Mouse (Mus musculus) limb, embryonic 15.5 days (tissue): ENCODE data around the gene Nab2. TPM values are rescaled to one million over a fixed set of nuclear protein-coding genes. Genes with fewer than 3 reads are reported as not detected.
A peak's percentile ranks its signal among the peaks of the same experiment; 100 is the strongest.

Experiments
- ATAC-seq: fragments of 200-750 bp; cut with Nextera tagmentation; 2 replicates; pipeline ENCODE4 v1.8.0; 2017; ENCODE audit warnings: low read depth, moderate TSS enrichment; ENCODE audit not compliant: insufficient number of reproducible peaks, low FRiP score, low TSS enrichment
- H3K27ac ChIP-seq: fragments of 300-500 bp; sonication (generic); 2 replicates; pipeline ENCODE4 v1.5.1; 2015; ENCODE audit warnings: moderate library complexity, mild to moderate bottlenecking, inconsistent platforms
- H3K27me3 ChIP-seq: fragments of 300-500 bp; sonication (generic); 2 replicates; pipeline ENCODE4 v1.6.1; 2015; ENCODE audit warnings: inconsistent platforms
- H3K36me3 ChIP-seq: fragments of 300-500 bp; sonication (generic); 2 replicates; pipeline ENCODE4 v1.6.1; 2015; ENCODE audit warnings: inconsistent platforms
- H3K4me1 ChIP-seq: fragments of 300-500 bp; sonication (generic); 2 replicates; pipeline ENCODE4 v1.6.1; 2015; ENCODE audit warnings: inconsistent platforms
- H3K4me2 ChIP-seq: fragments of 300-500 bp; sonication (generic); 2 replicates; pipeline ENCODE4 v1.6.1; 2015; ENCODE audit warnings: mild to moderate bottlenecking, inconsistent platforms
- H3K4me3 ChIP-seq: fragments of 300-500 bp; sonication (generic); 2 replicates; pipeline ENCODE4 v1.5.1; 2015; ENCODE audit warnings: mild to moderate bottlenecking, inconsistent platforms
- H3K9ac ChIP-seq: fragments of 300-500 bp; sonication (generic); 2 replicates; pipeline ENCODE4 v1.6.1; 2015; ENCODE audit warnings: inconsistent platforms
- H3K9me3 ChIP-seq: fragments of 300-500 bp; sonication (generic); 2 replicates; pipeline ENCODE4 v1.6.1; 2016; ENCODE audit warnings: inconsistent platforms
- WGBS: fragments of 180-500 bp; shearing (Covaris S2); methylation state at CpG from one replicate; pipeline ENCODE4 v1.1.7; 2015; 5-methylcytosine and 5-hydroxymethylcytosine counted together
- polyA plus RNA-seq: library from polyadenylated mRNA; unstranded; fragments of >200 nt; fragmentation: Nextera tagmentation; extraction: Ambion mirVana; gene quantifications from 2 replicates; pipeline ENCODE4 v1.2.1, GENCODE M21; 2015

Nab2 gene
- polyA plus RNA-seq, result 23.7 and 24.4 TPM in 2 replicates

DNA sequence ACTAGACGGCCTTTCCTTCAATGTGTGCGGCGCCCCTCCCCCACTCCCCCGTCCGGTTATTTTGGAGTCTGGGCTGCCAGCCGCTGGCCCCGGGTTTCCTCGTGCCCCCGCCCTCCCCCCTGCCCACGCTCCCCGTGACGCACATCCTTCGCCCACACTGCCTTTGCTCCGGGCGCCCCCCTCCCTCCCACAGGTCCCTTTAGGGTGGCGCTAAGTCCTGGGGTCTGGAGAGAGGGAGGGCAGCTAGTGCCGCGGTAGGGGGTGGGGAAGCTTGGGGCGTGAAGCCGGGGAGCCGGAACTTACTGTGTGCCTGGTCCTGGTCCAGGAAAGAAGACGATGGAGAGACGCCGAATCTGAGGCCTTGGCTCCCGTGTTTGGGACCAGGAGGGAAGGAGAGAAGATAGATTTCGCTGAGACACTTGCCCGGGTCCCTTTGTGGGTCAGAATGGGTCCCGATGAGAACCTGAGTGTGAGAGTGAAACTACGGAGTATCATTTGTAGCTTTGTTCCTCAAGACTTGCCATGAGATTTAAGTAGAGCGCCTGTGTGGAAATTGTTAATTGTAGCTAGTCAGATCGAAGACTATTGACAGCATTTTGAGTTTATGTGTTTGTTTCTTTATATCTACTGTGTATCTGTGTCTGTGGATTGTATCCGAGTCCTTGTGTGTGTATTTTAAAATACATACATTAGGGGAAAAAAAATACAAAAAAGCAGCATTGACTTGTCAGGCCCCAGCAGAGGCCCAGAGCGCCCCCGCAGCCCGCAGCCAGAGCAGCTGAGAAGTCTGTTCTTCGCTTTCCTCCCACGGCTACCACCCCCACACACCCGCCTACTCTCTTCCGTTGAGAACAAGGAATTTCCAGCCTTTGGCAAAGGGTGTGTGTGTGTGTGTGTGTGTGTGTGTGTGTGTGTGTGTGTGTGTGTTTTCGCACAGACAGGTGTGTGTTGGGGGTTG lies at the start of gene Nab2:
TSS of gene Nab2 (minus strand) at position 476 of the 958 bp plus-strand sequence.
- peak within 1 kb of the TSS; percentile 99 for H3K27ac ChIP-seq
- ATAC-seq, result peak; percentile 58
- H3K4me3 ChIP-seq, result peak within 1 kb of the TSS; percentile 74
- peaks cover 13% of the 10 kb centered on the region for H3K36me3 ChIP-seq
- H3K9me3 ChIP-seq, result no peaks in the 10 kb centered on the region
- H3K9ac ChIP-seq, result peak within 1 kb of the TSS; percentile 79; the same call in 1 of the 2 replicates
- peak within 1 kb of the TSS; percentile 72 for H3K4me2 ChIP-seq
- H3K27me3 ChIP-seq, result no peaks in the 10 kb centered on the region
- under 1% methylated on average over 35 of the region's 40 CpGs for WGBS
- H3K4me1 ChIP-seq, result peaks cover 54% of the 10 kb centered on the region

GRCm38 (mm10) chr10:127712736-127713135 lies 44.4 kb upstream of the Nab2 start:
- no peak for ATAC-seq
- Histone ChIP-seq H3K4me1 (0 out of 2 replicates have a peak, but pooled peaks cover 4% of the 10 kb centered on the region), H3K4me2 (no peak overlapping the region), H3K9ac (no peak overlapping the region), H3K27ac (no peak overlapping the region), H3K4me3 (no peak overlapping the region), H3K9me3 (no peaks in the 10 kb centered on the region), H3K27me3 (no peaks in the 10 kb centered on the region), H3K36me3 (no peaks in the 10 kb centered on the region; the same call in 1 of the 2 replicates)
- 49% methylated on average over 6 of the region's 6 CpGs for WGBS

- no peak overlapping the region for H3K27ac ChIP-seq
- H3K27me3 ChIP-seq, result no peaks in the 10 kb centered on the region
- no peaks in the 10 kb centered on the region for H3K9me3 ChIP-seq
- ATAC-seq, result no peak
- H3K36me3 ChIP-seq, result no peaks in the 10 kb centered on the region; the same call in 1 of the 2 replicates
- H3K4me1 ChIP-seq, result 0 out of 2 replicates have a peak, but pooled peaks cover 3% of the 10 kb centered on the region
- WGBS, result 70% methylated on average over 13 of the region's 13 CpGs
- no peak overlapping the region for H3K9ac ChIP-seq
- H3K4me2 ChIP-seq, result no peak overlapping the region
- H3K4me3 ChIP-seq, result no peak overlapping the region
These were observed 42.0 kb upstream of the Nab2 start for GRCm38 (mm10) chr10:127710331-127710730.

DNA sequence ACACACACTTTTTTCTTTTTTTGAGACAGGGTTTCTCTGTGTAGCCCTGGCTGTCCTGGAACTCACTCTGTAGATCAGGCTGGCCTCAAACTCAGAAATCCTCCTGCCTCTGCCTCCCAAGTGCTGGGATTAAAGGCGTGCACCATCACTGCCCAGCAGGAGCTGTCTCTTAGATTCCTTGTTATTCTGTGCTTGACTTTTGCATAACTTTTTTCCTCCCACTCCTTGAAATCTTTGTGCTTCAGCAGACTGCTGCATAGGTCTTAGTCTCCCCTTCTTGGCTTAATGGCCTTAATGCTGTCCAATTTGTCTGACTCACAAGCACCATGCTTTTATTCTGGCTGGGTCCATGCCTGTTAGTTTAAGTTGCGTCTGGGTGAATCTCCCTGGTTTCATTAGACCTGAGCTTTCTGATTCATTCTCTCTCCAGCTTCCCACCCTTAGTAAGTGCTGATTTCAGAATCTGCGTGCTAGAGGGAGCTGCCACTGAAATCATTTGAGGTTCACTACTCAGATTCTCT lies 40.5 kb upstream of the Nab2 start:
- H3K36me3 ChIP-seq, result no peaks in the 10 kb centered on the region
- no peak for ATAC-seq

DNA sequence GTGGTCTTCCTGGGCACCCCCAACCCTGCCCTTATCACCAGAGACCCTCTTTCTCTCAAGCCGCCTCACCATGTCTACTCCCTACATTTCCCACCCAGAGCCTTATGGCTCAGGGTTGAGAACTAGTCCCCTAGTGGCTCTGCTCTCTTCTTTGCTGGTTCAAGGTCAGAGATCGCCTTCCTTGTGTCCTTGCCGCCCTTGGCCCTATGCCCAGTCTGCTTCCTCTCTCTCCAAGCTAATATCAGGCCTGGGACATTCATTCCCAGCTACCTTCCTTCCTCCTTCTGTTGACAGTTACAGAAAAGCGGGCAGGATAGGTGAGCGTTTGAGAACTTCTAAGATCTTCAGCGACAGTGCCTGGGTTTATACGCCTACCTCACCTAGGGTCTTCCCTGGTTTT lies 39.4 kb upstream of the Nab2 start:
- no peak overlapping the region for H3K9ac ChIP-seq
- no peak for ATAC-seq
- H3K4me1 ChIP-seq, result 0 out of 2 replicates have a peak, but pooled peaks cover 3% of the 10 kb centered on the region
- WGBS, result 86% methylated on average over 7 of the region's 7 CpGs
- no peaks in the 10 kb centered on the region for H3K27me3 ChIP-seq
- H3K9me3 ChIP-seq, result no peaks in the 10 kb centered on the region
- H3K4me3 ChIP-seq, result no peak overlapping the region
- H3K27ac ChIP-seq, result no peak overlapping the region
- H3K4me2 ChIP-seq, result no peak overlapping the region
- H3K36me3 ChIP-seq, result no peaks in the 10 kb centered on the region

More for the DNA sequence above, 40.5 kb upstream of the Nab2 start:
- 78% methylated on average over 3 of the region's 3 CpGs for WGBS
- no peaks in the 10 kb centered on the region for H3K27me3 ChIP-seq
- H3K9me3 ChIP-seq, result no peaks in the 10 kb centered on the region
- no peak overlapping the region for H3K4me2 ChIP-seq
- 0 out of 2 replicates have a peak, but pooled peaks cover 3% of the 10 kb centered on the region for H3K4me1 ChIP-seq
- H3K27ac ChIP-seq, result no peak overlapping the region
- H3K9ac ChIP-seq, result no peak overlapping the region
- H3K4me3 ChIP-seq, result no peak overlapping the region

- Histone ChIP-seq H3K36me3 (no peaks in the 10 kb centered on the region), H3K4me2 (no peak overlapping the region), H3K4me1 (no peaks in the 10 kb centered on the region), H3K4me3 (no peak overlapping the region), H3K27ac (no peak overlapping the region), H3K9me3 (no peaks in the 10 kb centered on the region), H3K27me3 (no peaks in the 10 kb centered on the region), H3K9ac (no peak overlapping the region)
- ATAC-seq, result no peak
- WGBS, result 94% methylated on average over 4 of the region's 4 CpGs
These were observed 37.4 kb upstream of the Nab2 start for GRCm38 (mm10) chr10:127705783-127706182.

DNA sequence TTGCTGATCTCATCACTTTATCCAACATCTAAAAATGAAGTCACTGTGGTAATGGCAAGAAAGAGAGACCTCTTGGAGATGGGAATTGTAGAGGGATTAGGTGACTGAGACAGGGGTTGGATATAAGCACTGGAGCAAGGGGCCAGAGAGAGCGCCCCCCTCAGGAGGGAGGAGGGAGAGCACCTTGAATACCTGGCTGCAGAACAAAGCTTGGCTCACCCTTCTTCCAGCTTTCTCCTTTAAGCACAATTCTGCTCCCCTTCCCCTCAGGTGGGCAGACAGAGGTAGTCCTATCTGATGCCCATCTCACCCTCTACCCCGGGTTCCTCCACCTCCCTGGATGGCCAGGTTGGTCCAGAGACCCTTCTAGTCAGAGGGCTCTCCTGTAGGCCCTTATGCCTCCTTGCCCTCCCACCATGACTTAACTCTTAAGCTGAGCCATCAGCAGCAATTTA lies 36.4 kb upstream of the Nab2 start, which contains the start of gene Myo1a:
TSS of gene Myo1a (plus strand) at position 405 of the 455 bp plus-strand sequence.
- Histone ChIP-seq H3K9me3 (no peaks in the 10 kb centered on the region), H3K27ac (no peak within 1 kb of the TSS), H3K4me3 (no peak within 1 kb of the TSS), H3K4me1 (no peaks in the 10 kb centered on the region), H3K9ac (no peak within 1 kb of the TSS), H3K27me3 (no peaks in the 10 kb centered on the region), H3K4me2 (no peak within 1 kb of the TSS), H3K36me3 (peaks cover 5% of the 10 kb centered on the region; the same call in 1 of the 2 replicates)
- WGBS, result 64% methylated on average over 2 of the region's 2 CpGs
- no peak for ATAC-seq

- WGBS, result 51% methylated on average over 2 of the region's 2 CpGs
- Histone ChIP-seq H3K27ac (no peak overlapping the region), H3K4me1 (no peaks in the 10 kb centered on the region), H3K36me3 (peaks cover 8% of the 10 kb centered on the region; the same call in 1 of the 2 replicates), H3K4me2 (no peak overlapping the region), H3K9me3 (no peaks in the 10 kb centered on the region), H3K9ac (no peak overlapping the region), H3K27me3 (no peaks in the 10 kb centered on the region), H3K4me3 (no peak overlapping the region)
- ATAC-seq, result no peak
These were observed 35.9 kb upstream of the Nab2 start for GRCm38 (mm10) chr10:127704293-127704692.

DNA sequence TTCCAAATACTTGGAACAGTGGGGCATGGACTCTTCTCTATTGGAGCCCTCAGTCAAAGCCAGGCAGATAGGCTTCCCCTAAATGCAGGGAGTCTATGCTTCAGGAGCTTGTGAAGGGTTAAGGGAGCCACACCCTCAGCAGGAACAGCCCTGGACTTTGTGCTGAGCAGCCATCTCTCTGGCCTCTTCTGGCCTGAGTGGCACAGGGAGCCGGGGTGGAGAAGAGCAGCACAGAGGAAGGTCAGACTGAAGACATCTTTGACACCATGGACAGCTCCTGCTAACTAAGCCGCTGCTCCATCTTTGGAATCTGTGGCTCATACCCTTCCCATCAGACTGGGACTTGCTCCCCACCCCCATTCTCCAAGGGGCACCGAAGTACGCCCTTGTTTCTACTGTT lies 34.9 kb upstream of the Nab2 start:
- H3K4me2 ChIP-seq, result no peak overlapping the region
- WGBS, result 35% methylated on average over 4 of the region's 4 CpGs
- no peak overlapping the region for H3K9ac ChIP-seq
- H3K4me1 ChIP-seq, result no peaks in the 10 kb centered on the region
- no peak overlapping the region for H3K27ac ChIP-seq
- no peaks in the 10 kb centered on the region for H3K9me3 ChIP-seq
- peaks cover 12% of the 10 kb centered on the region; the same call in 1 of the 2 replicates for H3K36me3 ChIP-seq
- no peak overlapping the region for H3K4me3 ChIP-seq
- no peaks in the 10 kb centered on the region for H3K27me3 ChIP-seq
- no peak for ATAC-seq

DNA sequence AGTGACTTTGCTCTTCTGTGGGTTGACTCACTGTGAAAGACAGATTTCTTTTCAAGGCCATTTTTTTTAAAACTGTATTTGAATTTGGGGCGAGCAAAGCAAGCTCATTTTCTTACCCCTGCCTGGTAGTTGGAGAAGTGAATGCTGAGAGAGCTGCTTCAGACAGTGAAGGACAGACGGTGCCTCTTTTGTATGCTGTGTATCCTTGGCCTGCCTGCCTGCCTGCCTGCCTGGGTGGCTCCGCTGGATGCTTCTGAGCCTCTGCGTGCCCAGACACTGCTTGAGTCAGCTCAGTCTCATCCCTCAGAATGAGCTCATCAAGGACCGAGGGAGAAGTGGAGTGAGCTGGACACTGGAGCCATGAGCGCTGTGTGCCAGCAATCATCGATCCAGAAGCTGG lies 30.6 kb upstream of the Nab2 start:
- Histone ChIP-seq H3K4me1 (no peaks in the 10 kb centered on the region), H3K27me3 (no peaks in the 10 kb centered on the region), H3K36me3 (peaks cover 48% of the 10 kb centered on the region), H3K9me3 (no peaks in the 10 kb centered on the region), H3K4me2 (no peak overlapping the region), H3K27ac (no peak overlapping the region), H3K4me3 (no peak overlapping the region), H3K9ac (no peak overlapping the region)
- ATAC-seq, result no peak
- 92% methylated on average over 7 of the region's 7 CpGs for WGBS

- no peak for ATAC-seq
- H3K4me3 ChIP-seq, result no peak overlapping the region
- no peak overlapping the region for H3K9ac ChIP-seq
- H3K9me3 ChIP-seq, result no peaks in the 10 kb centered on the region
- 94% methylated on average over 7 of the region's 7 CpGs for WGBS
- no peak overlapping the region for H3K27ac ChIP-seq
- H3K27me3 ChIP-seq, result no peaks in the 10 kb centered on the region
- peaks cover 66% of the 10 kb centered on the region for H3K36me3 ChIP-seq
- no peaks in the 10 kb centered on the region for H3K4me1 ChIP-seq
- no peak overlapping the region for H3K4me2 ChIP-seq
These were observed 27.4 kb upstream of the Nab2 start for GRCm38 (mm10) chr10:127695775-127696174.

DNA sequence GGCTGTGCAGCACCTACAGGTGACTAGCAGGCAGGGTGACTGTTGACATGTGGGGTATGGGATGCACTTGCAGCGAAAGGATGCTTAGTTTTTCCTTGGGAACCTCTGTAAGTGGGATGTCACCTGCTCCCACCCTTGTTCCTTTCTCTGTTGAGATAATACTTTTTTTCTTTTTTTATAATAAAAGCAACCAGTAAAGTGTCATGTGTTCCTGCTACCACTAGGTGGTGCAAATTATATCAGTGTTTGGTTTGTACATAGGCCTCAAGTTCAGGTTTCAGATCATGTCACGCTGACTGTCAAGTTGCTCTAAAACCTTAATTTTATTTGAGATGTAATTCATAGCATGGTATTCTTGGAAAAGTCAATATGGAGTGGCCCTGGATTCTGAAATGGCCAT lies 26.3 kb upstream of the Nab2 start:
- Histone ChIP-seq H3K27me3 (no peaks in the 10 kb centered on the region), H3K4me1 (no peaks in the 10 kb centered on the region), H3K4me2 (no peak overlapping the region), H3K9ac (no peak overlapping the region), H3K27ac (no peak overlapping the region), H3K36me3 (peaks cover 70% of the 10 kb centered on the region), H3K4me3 (no peak overlapping the region), H3K9me3 (no peaks in the 10 kb centered on the region)
- no peak for ATAC-seq
- 53% methylated on average over 2 of the region's 2 CpGs for WGBS
